Mouse (Mus musculus) CH12.LX (cell line): ENCODE data around the gene Gm11937. TPM values are rescaled to one million over a fixed set of nuclear protein-coding genes. Genes with fewer than 3 reads are reported as not detected.

Experiments used
- DNase-seq: peaks from one replicate; pipeline ENCODE4 v3.0.0-alpha.2; 2013; ENCODE audit errors: extremely low read depth
- H3K27ac ChIP-seq: 2 replicates; pipeline ENCODE4 v1.5.1; 2012; ENCODE audit warnings: low read depth, mild to moderate bottlenecking, control low read depth, moderate library complexity; ENCODE audit not compliant: insufficient read depth
- H3K27me3 ChIP-seq: replicated peaks from 2 replicates; pipeline ENCODE3; 2012; ENCODE audit warnings: inconsistent platforms
- H3K36me3 ChIP-seq, 2 experiments: replicated peaks in 1 of 2; 2 replicates each; pipeline versions ENCODE3 to v1.6.1; 2012; ENCODE audit warnings: inconsistent platforms in 1 of 2, low read length in 1 of 2, mild to moderate bottlenecking in 1 of 2, mixed read lengths in 1 of 2, moderate library complexity in 1 of 2; ENCODE audit not compliant: control insufficient read depth in 1 of 2, insufficient read depth in 1 of 2
- H3K4me1 ChIP-seq, 2 experiments: 2 replicates each; pipeline ENCODE4 v1.6.1; 2012; ENCODE audit warnings: inconsistent platforms in 1 of 2, moderate library complexity in 1 of 2; ENCODE audit not compliant: insufficient read depth in 2 of 2, control insufficient read depth in 1 of 2
- H3K4me2 ChIP-seq: 2 replicates; pipeline ENCODE4 v1.6.1; 2012; ENCODE audit warnings: low read depth, mild to moderate bottlenecking, control low read depth; ENCODE audit not compliant: poor library complexity, insufficient read depth, severe bottlenecking
- H3K4me3 ChIP-seq, 3 experiments: fragments of 150-350 bp in 1 of 3; sonication (generic) in 1 of 3; replicated peaks in 1 of 3; 2 replicates each; pipeline versions ENCODE3 to v1.5.1; 2011 to 2012; ENCODE audit warnings: low read depth in 2 of 3, low read length in 2 of 3, mild to moderate bottlenecking in 2 of 3, moderate library complexity in 2 of 3, control low read depth in 1 of 3, improper control_type of control experiment in 1 of 3, inconsistent platforms in 1 of 3, mixed read lengths in 1 of 3; ENCODE audit not compliant: poor library complexity in 1 of 3
- H3K79me2 ChIP-seq: replicated peaks from 2 replicates; pipeline ENCODE4 v1.6.1; 2012; ENCODE audit warnings: mild to moderate bottlenecking, moderate library complexity; ENCODE audit not compliant: control insufficient read depth, poor library complexity, insufficient read depth, severe bottlenecking; ENCODE audit errors: extremely low read depth
- H3K9ac ChIP-seq: 2 replicates; pipeline ENCODE4 v1.6.1; 2012; ENCODE audit warnings: low read depth, mild to moderate bottlenecking, control low read depth, moderate library complexity; ENCODE audit not compliant: insufficient read depth
- H3K9me3 ChIP-seq: replicated peaks from 2 replicates; pipeline ENCODE3; 2012; ENCODE audit warnings: low read length, inconsistent platforms, mixed read lengths
- BHLHE40 ChIP-seq: IDR thresholded peaks from 2 replicates; pipeline ENCODE4 v1.6.1; 2011; ENCODE audit warnings: mild to moderate bottlenecking, low read depth, low read length, improper control_type of control experiment
- CTCF ChIP-seq, 2 experiments: IDR thresholded peaks in 1 of 2; conservative IDR thresholded peaks in 1 of 2; 2 replicates each; pipeline ENCODE4 v1.5.1; 2011 to 2012; ENCODE audit warnings: low read depth in 2 of 2, low read length in 2 of 2, improper control_type of control experiment in 1 of 2, inconsistent platforms in 1 of 2, mild to moderate bottlenecking in 1 of 2, moderate library complexity in 1 of 2
- E2F4 ChIP-seq: IDR thresholded peaks from 2 replicates; pipeline ENCODE4 v1.6.1; 2011; ENCODE audit warnings: low read depth, low read length, improper control_type of control experiment; ENCODE audit not compliant: insufficient replicate concordance
- EP300 ChIP-seq: IDR thresholded peaks from 2 replicates; pipeline ENCODE4 v1.6.1; 2011; ENCODE audit warnings: low read length, improper control_type of control experiment
- IRF4 ChIP-seq: IDR thresholded peaks from 2 replicates; pipeline ENCODE4 v1.6.1; 2014; ENCODE audit warnings: low read depth, mild to moderate bottlenecking, inconsistent platforms, low read length, improper control_type of control experiment
- JUN ChIP-seq: IDR thresholded peaks from 2 replicates; pipeline ENCODE4 v1.6.1; 2011; ENCODE audit warnings: low read depth, mild to moderate bottlenecking, low read length, improper control_type of control experiment, moderate library complexity; ENCODE audit not compliant: insufficient read depth
- JUND ChIP-seq: conservative IDR thresholded peaks from 2 replicates; pipeline ENCODE4 v1.6.1; 2011; ENCODE audit warnings: low read depth, low read length, improper control_type of control experiment
- MAFK ChIP-seq: IDR thresholded peaks from 2 replicates; pipeline ENCODE4 v1.6.1; 2011; ENCODE audit warnings: low read length, improper control_type of control experiment; ENCODE audit not compliant: insufficient replicate concordance
- MAX ChIP-seq: IDR thresholded peaks from 2 replicates; pipeline ENCODE4 v1.6.1; 2011; ENCODE audit warnings: low read length, improper control_type of control experiment
- MEF2A ChIP-seq: IDR thresholded peaks from 2 replicates; pipeline ENCODE4 v1.6.1; 2014; ENCODE audit warnings: low read depth, mild to moderate bottlenecking, inconsistent platforms, low read length, improper control_type of control experiment, borderline replicate concordance
- NRF1 ChIP-seq: IDR thresholded peaks from 2 replicates; pipeline ENCODE4 v1.6.1; 2014; ENCODE audit warnings: low read depth, mild to moderate bottlenecking, inconsistent platforms, low read length, improper control_type of control experiment, moderate library complexity
- POLR2A ChIP-seq: IDR thresholded peaks from 2 replicates; pipeline ENCODE4 v1.6.1; 2011; ENCODE audit warnings: low read depth, mild to moderate bottlenecking, improper control_type of control experiment, low read length
- RCOR1 ChIP-seq: conservative IDR thresholded peaks from 2 replicates; pipeline ENCODE4 v1.6.1; 2012; ENCODE audit warnings: low read depth, mild to moderate bottlenecking, inconsistent platforms, low read length, improper control_type of control experiment
- SMC3 ChIP-seq: IDR thresholded peaks from 2 replicates; pipeline ENCODE4 v1.6.1; 2011; ENCODE audit warnings: low read depth, low read length, improper control_type of control experiment
- TBP ChIP-seq: conservative IDR thresholded peaks from 2 replicates; pipeline ENCODE4 v1.6.1; 2011; ENCODE audit warnings: low read depth, low read length, improper control_type of control experiment
- TCF12 ChIP-seq: IDR thresholded peaks from 2 replicates; pipeline ENCODE4 v1.6.1; 2014; ENCODE audit warnings: low read depth, mild to moderate bottlenecking, inconsistent platforms, low read length, improper control_type of control experiment
- UBTF ChIP-seq: IDR thresholded peaks from 2 replicates; pipeline ENCODE4 v1.6.1; 2012; ENCODE audit warnings: low read depth, mild to moderate bottlenecking, inconsistent platforms, low read length, improper control_type of control experiment, moderate library complexity
- USF2 ChIP-seq: conservative IDR thresholded peaks from 2 replicates; pipeline ENCODE4 v1.6.1; 2011; ENCODE audit warnings: low read depth, low read length, improper control_type of control experiment
- ZKSCAN1 ChIP-seq: IDR thresholded peaks from 2 replicates; pipeline ENCODE4 v1.6.1; 2012; ENCODE audit warnings: low read depth, inconsistent platforms, low read length, improper control_type of control experiment, borderline replicate concordance
- ZMIZ1 ChIP-seq: IDR thresholded peaks from 2 replicates; pipeline ENCODE4 v1.6.1; 2012; ENCODE audit warnings: low read depth, mild to moderate bottlenecking, inconsistent platforms, low read length, improper control_type of control experiment
- ZNF384 ChIP-seq: IDR thresholded peaks from 2 replicates; pipeline ENCODE4 v1.6.1; 2012; ENCODE audit warnings: low read depth, low read length, improper control_type of control experiment, inconsistent platforms
- dilution Hi-C: fragments of 300-500 bp; cut with MboI; formaldehyde crosslinking; loops from 2 replicates; pipeline ENCODE4 v1.14.3; 2020; ENCODE audit warnings: low sequenced_read_pairs; ENCODE audit not compliant: extremely low pct_unique_long_range_greater_than_20kb, extremely low pct_ligation_motif_present
- in situ Hi-C: fragments of 300-500 bp; cut with MboI; formaldehyde crosslinking; loops from 3 replicates; pipeline ENCODE4 v1.14.3; 2019; ENCODE audit warnings: low sequenced_read_pairs, low pct_ligation_motif_present, low pct_unique_long_range_greater_than_20kb, mixed read lengths
- polyA plus RNA-seq: library from polyadenylated mRNA; unstranded; fragments of >175 nt; gene quantifications from 2 replicates; pipeline ENCODE4 v1.2.1, GENCODE M21; 2012; ENCODE audit warnings: low read depth; ENCODE audit not compliant: insufficient read length
- total RNA-seq, 2 experiments: library from RNA; depleted of rRNA; stranded (reverse); fragments of 300-350 nt in 1 of 2; fragments of >200 nt in 1 of 2; gene quantifications; 2 replicates each; pipeline ENCODE4 v1.2.3; 2012 to 2014

Gene Gm11937
- total and polyA plus RNA-seq, 3 experiments = not detected

GRCm38 (mm10) chr11:99583245-99583704 is 26.7 kb downstream of the Gm11937 start, which contains the start of gene Krtap1-4:
Gene Krtap1-4 (minus strand): TSS chr11:99583654.
- H3K27ac ChIP-seq = no peak within 1 kb of the TSS
- no peaks in the 10 kb centered on the region for H3K4me1 ChIP-seq
- no peak for DNase-seq
- H3K9ac ChIP-seq = no peak within 1 kb of the TSS
- H3K36me3 ChIP-seq = no peaks in the 10 kb centered on the region
- H3K9me3 ChIP-seq = peaks cover 4% of the 10 kb centered on the region
- H3K4me2 ChIP-seq = no peak within 1 kb of the TSS
- in situ Hi-C loops = no loop called here
- TF ChIP-seq TCF12 (peak; percentile 47; the same call in 1 of the 2 replicates), ZKSCAN1 (no peak), UBTF (no peak), MAX (no peak)
- dilution Hi-C loops = no loop called here
- H3K4me3 ChIP-seq = no peak within 1 kb of the TSS
- H3K79me2 ChIP-seq = no peaks in the 10 kb centered on the region
- peaks cover 72% of the 10 kb centered on the region for H3K27me3 ChIP-seq

GRCm38 (mm10) chr11:99581564-99581963 is 28.4 kb downstream of the Gm11937 start:
- in situ Hi-C loops (no loop called here), dilution Hi-C loops (no loop called here)
- Histone ChIP-seq H3K4me3 (no peak overlapping the region), H3K4me2 (no peak overlapping the region), H3K9ac (no peak overlapping the region), H3K27me3 (peaks cover 74% of the 10 kb centered on the region), H3K9me3 (peaks cover 4% of the 10 kb centered on the region), H3K79me2 (no peaks in the 10 kb centered on the region), H3K27ac (no peak overlapping the region), H3K36me3 (no peaks in the 10 kb centered on the region), H3K4me1 (no peaks in the 10 kb centered on the region)
- no peak for DNase-seq
- TF ChIP-seq NRF1 (no peak), MAX (no peak), TBP (no peak), BHLHE40 (no peak), POLR2A (no peak), IRF4 (no peak), USF2 (no peak), CTCF (conservative IDR thresholded peaks at IDR 0.05 in 1 of 2, IDR thresholded peaks at IDR 0.05 in 1 of 2; ENCODE audit: low read depth in 2 of 2, low read length in 2 of 2) (no peak), UBTF (no peak), JUN (no peak), JUND (no peak), EP300 (no peak), ZNF384 (no peak), MEF2A (no peak), SMC3 (no peak), ZMIZ1 (no peak), MAFK (no peak), E2F4 (no peak), RCOR1 (no peak)
